Mouse (Mus musculus) liver, embryonic 15.5 days (tissue): ENCODE data around the gene Krt80. TPM values are rescaled to one million over a fixed set of nuclear protein-coding genes. Genes with fewer than 3 reads are reported as not detected.

Experiments
- ATAC-seq: fragments of 200-750 bp; cut with Nextera tagmentation; 2 replicates; pipeline ENCODE4 v1.8.0; 2017; ENCODE audit warnings: moderate number of reproducible peaks, mild to moderate bottlenecking, moderate library complexity; ENCODE audit not compliant: insufficient read depth
- H3K27ac ChIP-seq: fragments of 300-500 bp; sonication (generic); replicated peaks from 2 replicates; pipeline ENCODE4 v1.5.1; 2015; ENCODE audit warnings: mild to moderate bottlenecking, inconsistent platforms
- H3K27me3 ChIP-seq: fragments of 300-500 bp; sonication (generic); 2 replicates; pipeline ENCODE4 v1.6.1; 2015; ENCODE audit warnings: mild to moderate bottlenecking, inconsistent platforms
- H3K36me3 ChIP-seq: fragments of 300-500 bp; sonication (generic); replicated peaks from 2 replicates; pipeline ENCODE4 v1.6.1; 2015; ENCODE audit warnings: moderate library complexity, mild to moderate bottlenecking, inconsistent platforms
- H3K4me1 ChIP-seq: fragments of 300-500 bp; sonication (generic); replicated peaks from 2 replicates; pipeline ENCODE4 v1.6.1; 2015; ENCODE audit warnings: inconsistent platforms
- H3K4me2 ChIP-seq: fragments of 300-500 bp; sonication (generic); 2 replicates; pipeline ENCODE4 v1.6.1; 2015; ENCODE audit warnings: moderate library complexity, mild to moderate bottlenecking, inconsistent platforms
- H3K4me3 ChIP-seq: fragments of 300-500 bp; sonication (generic); replicated peaks from 2 replicates; pipeline ENCODE4 v1.5.1; 2015; ENCODE audit warnings: mild to moderate bottlenecking, inconsistent platforms
- H3K9ac ChIP-seq: fragments of 300-500 bp; sonication (generic); 2 replicates; pipeline ENCODE4 v1.6.1; 2015; ENCODE audit warnings: moderate library complexity, mild to moderate bottlenecking, inconsistent platforms
- H3K9me3 ChIP-seq: fragments of 300-500 bp; sonication (generic); replicated peaks from 2 replicates; pipeline ENCODE4 v1.6.1; 2016; ENCODE audit warnings: inconsistent platforms
- WGBS: fragments of 180-500 bp; shearing (Covaris S2); methylation state at CpG from one replicate; pipeline ENCODE4 v1.1.7; 2015; ENCODE audit warnings: mixed read lengths; ENCODE audit not compliant: insufficient replicate concordance; 5-methylcytosine and 5-hydroxymethylcytosine counted together
- polyA plus RNA-seq: library from polyadenylated mRNA; unstranded; fragments of >200 nt; fragmentation: Nextera tagmentation; extraction: Ambion mirVana; gene quantifications from 2 replicates; pipeline ENCODE4 v1.2.1, GENCODE M21; 2015

The Krt80 gene
- polyA plus RNA-seq, 1 experiment from 2014 or later: 0.44 TPM

DNA sequence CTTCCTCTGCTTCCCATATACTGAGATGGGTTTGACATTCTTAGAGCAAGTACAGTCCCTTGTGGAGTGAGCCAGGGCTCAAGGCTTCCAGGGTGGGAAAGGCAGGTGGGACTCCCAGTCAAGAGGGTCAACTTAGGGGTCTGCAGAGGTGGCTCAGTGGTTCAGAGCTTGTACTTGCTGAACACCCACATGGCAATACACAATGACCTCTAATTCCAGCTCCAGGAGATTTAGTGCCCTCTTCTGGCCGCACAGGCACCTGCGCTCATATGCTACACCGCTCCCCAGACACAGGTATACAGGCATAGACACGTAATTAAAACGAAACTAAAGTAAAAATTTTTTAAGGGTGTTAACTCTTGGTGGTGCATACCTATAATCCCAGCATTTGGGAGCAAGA lies 46.5 kb downstream of the Krt80 start:
- H3K9me3 ChIP-seq: no peaks in the 10 kb centered on the region
- no peak for ATAC-seq
- peaks cover 22% of the 10 kb centered on the region; the same call in 1 of the 2 replicates for H3K4me1 ChIP-seq
- H3K9ac ChIP-seq: no peak overlapping the region
- no peak overlapping the region for H3K4me2 ChIP-seq
- H3K36me3 ChIP-seq: no peaks in the 10 kb centered on the region
- WGBS: 83% methylated on average over 5 of the region's 5 CpGs
- H3K27ac ChIP-seq: no peak overlapping the region
- no peak overlapping the region for H3K4me3 ChIP-seq
- H3K27me3 ChIP-seq: 0 out of 2 replicates have a peak, but pooled peaks cover 5% of the 10 kb centered on the region

DNA sequence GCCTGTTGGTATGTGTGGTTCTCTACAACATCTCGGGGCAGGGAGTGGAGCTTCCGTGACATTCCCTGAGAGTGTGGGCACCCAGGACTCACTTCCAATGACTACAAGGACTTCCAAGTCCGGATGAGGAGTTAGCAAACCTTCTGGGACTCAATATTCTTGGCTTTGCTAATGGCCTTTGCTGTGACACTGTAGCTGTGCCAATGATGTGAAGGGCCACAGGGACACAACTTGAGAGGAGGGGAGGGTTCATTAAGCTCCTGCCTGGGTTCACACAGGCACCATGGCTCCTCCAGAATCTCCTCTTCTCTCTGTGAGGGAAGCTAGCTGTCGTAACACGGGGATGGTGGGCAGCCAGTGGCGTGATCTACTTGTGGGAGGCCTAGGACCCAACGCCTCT lies 47.3 kb downstream of the Krt80 start:
- no peak overlapping the region for H3K4me2 ChIP-seq

GRCm38 (mm10) chr15:101322106-101322505 lies 47.9 kb downstream of the Krt80 start:
- 0 out of 2 replicates have a peak, but pooled peaks cover 5% of the 10 kb centered on the region for H3K27me3 ChIP-seq
- H3K9ac ChIP-seq: no peak overlapping the region
- H3K9me3 ChIP-seq: no peaks in the 10 kb centered on the region
- no peaks in the 10 kb centered on the region for H3K36me3 ChIP-seq
- H3K4me1 ChIP-seq: peaks cover 23% of the 10 kb centered on the region; the same call in 1 of the 2 replicates
- no peak for ATAC-seq
- H3K4me3 ChIP-seq: no peak overlapping the region
- no peak overlapping the region for H3K4me2 ChIP-seq
- 46% methylated on average over 5 of the region's 5 CpGs for WGBS
- no peak overlapping the region for H3K27ac ChIP-seq

More for the DNA sequence above, 47.3 kb downstream of the Krt80 start:
- Histone ChIP-seq H3K4me1 (peaks cover 23% of the 10 kb centered on the region; the same call in 1 of the 2 replicates), H3K27me3 (0 out of 2 replicates have a peak, but pooled peaks cover 5% of the 10 kb centered on the region), H3K4me3 (no peak overlapping the region), H3K9ac (no peak overlapping the region), H3K9me3 (no peaks in the 10 kb centered on the region), H3K27ac (no peak overlapping the region), H3K36me3 (no peaks in the 10 kb centered on the region)
- no peak for ATAC-seq
- WGBS: 64% methylated on average over 7 of the region's 7 CpGs

- no peaks in the 10 kb centered on the region for H3K36me3 ChIP-seq
- H3K9me3 ChIP-seq: no peaks in the 10 kb centered on the region
- H3K4me1 ChIP-seq: peaks cover 28% of the 10 kb centered on the region; the same call in 1 of the 2 replicates
- 0 out of 2 replicates have a peak overlapping the region, but pooled peaks have one; percentile 14 for H3K27ac ChIP-seq
- H3K4me2 ChIP-seq: no peak overlapping the region
- no peak overlapping the region for H3K4me3 ChIP-seq
- peaks cover 12% of the 10 kb centered on the region; the same call in 1 of the 2 replicates for H3K27me3 ChIP-seq
- H3K9ac ChIP-seq: no peak overlapping the region
- WGBS: 9% methylated on average over 5 of the region's 5 CpGs
- ATAC-seq: no peak
These were observed 48.8 kb downstream of the Krt80 start for GRCm38 (mm10) chr15:101321126-101321525.

DNA sequence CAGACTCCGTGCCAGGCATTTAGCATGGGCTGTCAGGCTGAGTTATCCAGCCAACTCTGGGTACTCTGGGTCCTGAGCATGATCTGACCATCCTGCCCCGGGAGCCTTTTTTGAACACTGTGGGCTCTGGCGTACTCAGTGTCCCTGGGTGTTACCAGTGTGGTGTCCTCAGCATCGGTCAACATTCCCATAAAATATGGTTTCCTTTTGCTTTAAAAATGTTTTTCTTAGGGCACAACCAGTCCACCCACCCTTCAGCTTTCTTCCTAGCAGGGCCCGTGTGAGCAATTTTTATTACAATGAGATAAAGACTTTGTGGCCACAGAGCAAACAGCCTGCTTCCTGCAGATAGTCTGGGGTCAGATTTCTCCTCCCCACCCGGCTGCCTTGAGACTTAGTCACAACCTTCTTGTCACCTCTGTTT lies 49.3 kb downstream of the Krt80 start:
- H3K9ac ChIP-seq: no peak overlapping the region
- no peaks in the 10 kb centered on the region for H3K9me3 ChIP-seq
- no peak overlapping the region for H3K4me2 ChIP-seq

DNA sequence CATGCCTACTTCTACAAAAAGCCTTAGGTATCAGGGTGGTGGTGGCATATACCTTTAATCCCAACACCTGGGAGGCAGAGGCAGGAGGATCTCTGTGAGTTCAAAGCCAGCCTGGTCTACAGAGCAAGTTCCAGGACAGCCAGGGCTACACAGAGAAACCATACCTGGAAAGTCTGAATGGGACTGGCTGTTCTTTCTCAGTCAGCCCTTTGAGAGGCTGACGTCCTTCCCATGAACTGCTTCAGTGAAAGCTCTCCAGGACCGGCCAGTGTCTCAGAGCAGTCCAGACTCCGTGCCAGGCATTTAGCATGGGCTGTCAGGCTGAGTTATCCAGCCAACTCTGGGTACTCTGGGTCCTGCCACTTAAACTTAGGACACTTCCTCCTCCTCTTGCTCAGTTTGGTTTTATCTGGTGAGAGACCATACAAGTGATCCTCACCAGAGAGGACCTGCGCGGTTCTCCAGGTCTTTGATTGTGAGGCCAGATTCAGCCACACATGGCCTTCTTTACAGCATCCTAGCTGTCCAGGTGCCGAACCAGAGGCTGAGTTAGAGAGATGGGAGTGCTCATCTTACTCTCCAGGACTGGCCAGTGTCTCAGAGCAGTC lies 49.8 kb downstream of the Krt80 start:
- H3K27me3 ChIP-seq: peaks cover 12% of the 10 kb centered on the region; the same call in 1 of the 2 replicates
- no peak overlapping the region for H3K4me2 ChIP-seq
- H3K9me3 ChIP-seq: no peaks in the 10 kb centered on the region
- H3K4me3 ChIP-seq: no peak overlapping the region
- 17% methylated on average over 6 of the region's 6 CpGs for WGBS
- ATAC-seq: no peak
- H3K36me3 ChIP-seq: no peaks in the 10 kb centered on the region
- H3K27ac ChIP-seq: no peak overlapping the region
- H3K9ac ChIP-seq: no peak overlapping the region
- H3K4me1 ChIP-seq: peaks cover 31% of the 10 kb centered on the region

More for the DNA sequence above, 49.3 kb downstream of the Krt80 start:
- Histone ChIP-seq H3K27ac (no peak overlapping the region), H3K36me3 (no peaks in the 10 kb centered on the region), H3K4me3 (no peak overlapping the region), H3K27me3 (peaks cover 12% of the 10 kb centered on the region; the same call in 1 of the 2 replicates), H3K4me1 (peaks cover 29% of the 10 kb centered on the region)
- 8% methylated on average over 6 of the region's 6 CpGs for WGBS
- ATAC-seq: no peak

- Histone ChIP-seq H3K9ac (no peak overlapping the region), H3K27me3 (peaks cover 12% of the 10 kb centered on the region; the same call in 1 of the 2 replicates), H3K36me3 (no peaks in the 10 kb centered on the region), H3K4me3 (no peak overlapping the region), H3K27ac (0 out of 2 replicates have a peak overlapping the region, but pooled peaks have one; percentile 45), H3K4me2 (no peak overlapping the region), H3K9me3 (no peaks in the 10 kb centered on the region), H3K4me1 (peaks cover 31% of the 10 kb centered on the region)
- ATAC-seq: no peak
- whole genome bisulfite sequencing: 37% methylated on average over 14 of the region's 14 CpGs
These were observed 50.8 kb downstream of the Krt80 start for GRCm38 (mm10) chr15:101318889-101319765.

- H3K4me1 ChIP-seq: peaks cover 31% of the 10 kb centered on the region
- H3K9ac ChIP-seq: no peak overlapping the region
- no peak overlapping the region for H3K4me3 ChIP-seq
- WGBS: 38% methylated on average over 2 of the region's 2 CpGs
- no peak for ATAC-seq
- peak overlapping the region; percentile 51 for H3K27ac ChIP-seq
- peak overlapping the region; percentile 45; the same call in 1 of the 2 replicates for H3K4me2 ChIP-seq
- H3K36me3 ChIP-seq: no peaks in the 10 kb centered on the region
- H3K9me3 ChIP-seq: no peaks in the 10 kb centered on the region
- H3K27me3 ChIP-seq: peaks cover 12% of the 10 kb centered on the region; the same call in 1 of the 2 replicates
These were observed 52.0 kb downstream of the Krt80 start for GRCm38 (mm10) chr15:101317814-101318500.

GRCm38 (mm10) chr15:101316913-101317813 lies 52.8 kb downstream of the Krt80 start:
- Histone ChIP-seq H3K4me1 (peaks cover 31% of the 10 kb centered on the region), H3K9ac (no peak overlapping the region), H3K27ac (peak overlapping the region; percentile 51), H3K27me3 (peaks cover 12% of the 10 kb centered on the region; the same call in 1 of the 2 replicates), H3K4me3 (peak overlapping the region; percentile 33), H3K4me2 (peak overlapping the region; percentile 45), H3K36me3 (no peaks in the 10 kb centered on the region), H3K9me3 (no peaks in the 10 kb centered on the region)
- no peak for ATAC-seq
- 22% methylated on average over 18 of the region's 18 CpGs for WGBS
